Mouse (Mus musculus) activated CD4-positive, CD25-positive, alpha-beta regulatory T cell, adult 4 months (primary cell): Measurements from ENCODE around the gene Clint1. TPM values are rescaled to one million over a fixed set of nuclear protein-coding genes. Genes with fewer than 3 reads are reported as not detected.
A peak's percentile ranks its signal among the peaks of the same experiment; 100 is the strongest.
"Not testable (repeated sequence)": the region's sequence is repeated elsewhere in the genome, so short reads cannot be mapped to it uniquely, and the experiment has no call there.

Experiments
- ATAC-seq: one replicate; pipeline ENCODE4 v1.8.0; 2017
- polyA plus RNA-seq, 2 experiments: library from polyadenylated mRNA; unstranded; fragments of 100-300 nt; shearing (Covaris generic); gene quantifications; one replicate each; pipeline ENCODE4 v1.2.1; 2017

The Clint1 gene
- polyA plus RNA-seq, 2 experiments from 2014 or later: 45.4 to 47.0 TPM

DNA sequence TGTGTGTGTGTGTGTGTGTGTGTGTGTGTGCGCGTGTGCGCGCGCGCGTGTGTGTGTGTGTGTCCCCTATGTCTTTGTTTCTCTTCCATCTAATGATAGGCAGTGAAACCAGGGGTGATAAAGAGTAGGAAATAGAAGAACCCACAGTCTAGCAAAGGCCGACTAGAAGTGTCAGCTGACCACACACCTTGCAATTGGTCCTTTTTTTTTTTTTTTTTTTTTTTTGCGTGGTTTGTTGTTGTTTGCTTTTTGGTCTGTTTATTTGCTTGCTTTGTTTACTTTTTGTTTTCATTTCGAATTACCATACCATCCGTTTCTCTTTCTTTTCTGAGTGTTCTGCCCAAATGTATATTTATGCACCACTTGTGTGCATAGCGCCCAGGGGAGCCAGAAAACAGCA, 3.6 kb upstream of the Clint1 start:
- ATAC-seq: no peak

DNA sequence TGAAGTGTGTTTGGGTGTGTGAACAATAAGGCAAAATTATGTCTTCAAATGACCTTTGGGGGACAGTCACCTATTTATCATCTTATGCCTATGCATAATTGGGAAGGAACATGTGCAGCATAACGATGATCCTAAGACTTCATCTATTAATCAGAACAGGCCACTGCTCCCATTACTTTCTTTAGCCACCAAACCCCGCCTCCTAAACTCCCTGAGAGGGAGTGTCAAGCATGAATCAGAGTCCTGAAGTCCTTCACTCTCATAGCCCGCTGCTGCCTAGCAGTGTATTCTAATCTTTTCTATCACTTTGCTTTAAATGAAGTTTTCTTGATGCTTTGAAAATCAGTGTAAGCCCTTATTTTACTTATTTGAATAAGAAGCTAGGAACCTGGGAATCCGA, 2.6 kb upstream of the Clint1 start:
- no peak for ATAC-seq

DNA sequence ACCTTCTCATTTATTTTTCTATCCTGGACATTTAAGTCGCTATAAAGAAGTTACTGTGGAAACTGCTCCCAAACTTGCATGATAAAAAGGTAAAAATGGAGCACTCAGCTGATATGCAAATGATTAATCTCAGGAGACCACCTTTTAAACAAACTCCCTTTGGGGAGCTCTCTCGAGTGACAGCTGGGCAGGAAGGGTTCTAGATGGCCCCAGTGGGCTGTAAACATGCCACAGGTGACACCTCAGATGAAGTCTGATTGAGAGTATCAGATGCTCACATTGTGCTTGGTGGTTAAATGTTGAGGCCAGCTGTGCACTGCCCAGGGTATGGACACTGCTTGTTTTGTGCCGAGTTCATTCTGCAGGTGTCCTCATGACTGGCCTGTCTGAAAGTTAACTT, 2.0 kb upstream of the Clint1 start:
- ATAC-seq: no peak

DNA sequence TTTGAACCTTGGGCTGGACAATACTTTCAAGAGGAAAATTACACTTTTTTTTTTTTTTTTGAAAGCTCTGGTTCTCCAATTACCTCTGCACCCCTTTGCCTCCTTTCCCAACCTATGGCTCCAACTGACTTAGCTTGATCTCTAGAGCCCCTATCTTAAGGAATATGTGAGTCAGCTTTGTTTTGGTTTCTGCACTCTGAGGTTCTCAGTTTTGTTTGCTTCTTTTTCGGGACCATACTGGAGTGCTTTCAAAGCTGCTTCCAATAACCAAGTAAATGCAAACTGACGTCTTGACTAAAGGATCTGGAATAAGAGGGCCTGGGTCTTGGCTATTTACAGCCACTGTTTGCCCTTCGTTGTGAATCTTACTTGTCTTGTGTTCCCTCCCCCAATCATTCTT, 1.5 kb upstream of the Clint1 start:
- ATAC-seq: no peak

DNA sequence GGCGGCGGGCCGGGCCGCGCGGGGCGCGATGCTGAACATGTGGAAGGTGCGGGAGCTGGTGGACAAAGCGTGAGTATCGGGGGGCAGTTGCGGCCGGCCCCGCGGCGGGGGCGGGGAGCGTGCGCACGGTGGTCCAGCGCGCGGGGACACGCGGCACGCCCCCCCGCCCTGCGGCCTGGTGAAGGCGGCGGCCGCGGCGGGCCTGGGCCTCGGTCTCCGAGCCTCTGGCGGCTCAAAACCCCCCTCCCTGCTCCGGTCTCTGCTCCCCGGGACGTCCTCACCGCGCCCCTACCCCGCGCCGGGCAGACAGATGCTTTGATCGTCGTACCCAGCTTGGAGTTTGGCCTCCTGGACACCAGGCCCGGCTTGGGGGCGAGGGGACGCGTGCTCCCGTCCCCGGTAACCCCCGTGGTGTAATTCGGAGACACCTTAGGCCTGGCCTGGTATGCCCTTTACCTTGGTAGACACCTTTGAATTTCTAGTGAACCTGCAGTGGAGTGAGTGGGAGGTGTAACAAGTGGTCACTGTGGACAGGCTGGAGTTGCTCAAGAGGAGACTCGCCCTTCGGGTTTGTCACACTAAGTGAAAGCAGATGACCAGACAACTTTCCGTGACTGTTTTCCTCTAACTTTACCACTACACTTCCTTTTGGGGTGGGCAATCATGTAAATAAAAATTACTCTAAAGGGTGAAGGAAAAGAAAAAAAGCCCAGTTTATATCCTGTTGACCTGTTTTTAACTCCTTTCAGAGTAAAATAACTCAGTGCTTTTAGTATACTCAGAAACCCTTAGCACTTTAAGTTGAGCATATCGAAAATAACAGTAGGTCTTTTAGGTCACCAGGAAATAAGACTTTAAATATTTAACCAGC, 508 bp downstream of the Clint1 start:
- ATAC-seq: peak; percentile 18

DNA sequence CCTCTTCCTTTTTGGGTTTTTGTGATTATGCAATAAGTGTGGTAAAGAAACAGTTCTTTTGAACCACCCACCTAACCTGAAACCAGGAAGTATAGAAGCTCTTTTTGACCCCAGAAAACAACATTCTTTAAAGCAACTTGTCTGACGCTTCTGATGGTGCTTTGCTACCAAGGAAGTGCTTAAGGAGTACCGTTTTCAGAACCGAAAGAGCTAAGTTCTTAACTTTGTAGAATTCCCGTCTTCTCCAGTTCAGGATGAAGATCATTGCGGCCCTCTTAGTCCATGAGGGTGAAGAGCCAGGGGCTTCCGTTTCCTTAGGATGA, 1.1 kb downstream of the Clint1 start:
- peak; percentile 62 for ATAC-seq

DNA sequence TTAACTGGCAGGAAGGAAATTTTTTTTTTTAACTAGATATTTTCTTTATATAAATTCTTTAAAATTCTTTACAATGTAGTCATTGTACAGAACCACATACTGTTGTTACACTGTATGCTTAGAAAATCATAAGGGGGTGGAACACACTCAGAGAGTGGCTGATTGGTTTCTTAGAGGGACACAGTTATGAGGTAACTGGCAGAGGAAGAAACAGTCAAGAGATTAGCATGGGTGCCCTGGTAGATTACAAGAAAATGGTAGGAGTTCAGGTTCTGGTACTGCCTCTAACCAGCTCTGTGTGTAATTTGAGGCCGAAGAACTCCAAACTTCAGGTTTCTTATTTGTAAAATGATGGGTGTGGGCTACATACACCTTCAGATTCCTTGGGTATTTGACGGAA, 2.1 kb downstream of the Clint1 start:
- no peak for ATAC-seq

DNA sequence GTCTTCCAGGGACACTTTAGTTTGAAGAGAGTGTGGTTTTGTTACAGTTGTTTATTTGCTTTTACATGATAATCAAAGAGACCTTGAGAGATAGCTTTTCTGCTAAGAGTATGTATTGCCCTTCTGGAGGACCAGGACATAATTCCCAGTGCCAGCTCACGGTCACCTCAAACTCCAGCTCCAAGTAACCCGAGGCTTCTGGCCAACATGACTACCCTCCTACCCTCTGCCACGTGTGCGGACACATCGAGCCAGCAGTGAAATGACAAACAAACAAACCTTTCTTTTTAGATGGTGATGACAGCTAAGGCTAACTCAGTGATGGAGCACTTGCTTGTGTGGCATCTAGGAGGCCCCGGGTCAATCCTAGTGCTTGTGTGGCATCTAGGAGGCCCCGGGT, 2.5 kb downstream of the Clint1 start:
- ATAC-seq: no peak

DNA sequence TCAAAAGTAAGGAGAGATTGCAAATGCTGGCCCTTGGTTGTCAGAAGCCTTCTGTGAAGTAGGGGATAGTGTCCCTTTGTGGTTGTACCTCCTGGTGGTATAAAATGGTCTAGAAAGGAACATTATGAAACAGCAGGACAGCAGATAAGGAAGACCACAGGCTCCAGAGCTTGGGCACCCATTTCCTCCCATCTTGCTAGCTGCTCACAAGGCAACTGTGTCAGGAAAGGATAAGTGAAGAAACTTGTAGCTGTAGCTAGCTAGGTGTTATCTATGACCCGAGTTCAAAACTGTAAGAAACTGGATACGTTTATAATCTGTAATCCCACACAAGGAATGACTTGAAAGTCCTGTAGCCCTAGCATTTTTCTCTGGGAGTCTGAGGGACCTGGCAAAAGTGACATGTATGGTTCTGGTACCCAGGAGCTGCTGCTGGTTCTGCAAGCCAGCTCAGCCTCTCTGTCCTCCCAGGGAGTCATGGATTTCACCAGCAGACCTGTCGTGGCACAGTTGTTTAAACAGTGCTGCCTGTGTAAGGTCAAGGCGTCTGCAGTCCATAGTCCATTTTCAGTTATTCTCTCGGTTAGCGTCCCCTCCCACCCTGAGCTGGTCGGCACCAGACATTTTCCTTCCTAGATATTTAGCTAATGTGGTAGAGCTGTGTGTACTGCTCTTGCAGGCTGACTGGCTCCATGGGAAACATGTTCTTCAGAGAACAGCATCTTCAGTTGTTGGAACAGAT, 3.7 kb downstream of the Clint1 start:
- ATAC-seq: no peak

DNA sequence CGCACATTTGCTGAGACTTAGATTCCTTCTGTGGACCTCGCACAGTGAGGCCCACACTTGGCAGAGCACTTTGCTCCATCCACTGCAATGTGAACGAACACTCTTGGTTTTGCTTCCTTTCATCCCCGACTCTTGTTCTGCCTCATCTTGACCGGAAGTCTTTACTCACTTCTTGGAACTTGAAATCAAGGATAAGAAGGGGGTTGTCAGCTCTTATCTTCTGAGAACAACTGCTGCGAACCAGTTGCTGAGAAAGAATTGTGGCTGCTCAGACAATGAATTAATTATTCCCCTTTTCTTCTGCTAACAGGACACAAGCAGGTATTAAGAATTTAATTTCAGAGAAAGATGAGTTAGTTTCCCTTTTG, 4.3 kb downstream of the Clint1 start:
- no peak for ATAC-seq

DNA sequence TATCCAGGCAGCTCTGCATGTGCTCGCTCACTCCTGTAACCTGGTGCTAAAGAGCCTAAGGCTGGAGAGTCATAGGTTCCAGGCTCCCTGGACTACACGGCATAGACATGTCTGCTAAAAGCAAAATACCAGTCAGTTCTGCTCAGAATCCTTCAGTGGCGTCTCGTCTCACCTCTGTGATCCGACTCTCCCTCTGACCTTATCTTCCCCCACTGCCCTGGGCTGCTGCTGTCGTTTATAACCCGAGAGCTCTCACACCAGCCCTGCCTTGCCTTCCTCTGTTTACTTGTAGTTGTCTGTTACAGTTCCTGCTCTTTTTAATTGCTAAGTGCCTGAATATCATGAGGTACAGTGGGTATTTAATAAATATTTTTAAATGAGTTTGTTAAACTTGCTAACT, 9.5 kb downstream of the Clint1 start:
- ATAC-seq: no peak

DNA sequence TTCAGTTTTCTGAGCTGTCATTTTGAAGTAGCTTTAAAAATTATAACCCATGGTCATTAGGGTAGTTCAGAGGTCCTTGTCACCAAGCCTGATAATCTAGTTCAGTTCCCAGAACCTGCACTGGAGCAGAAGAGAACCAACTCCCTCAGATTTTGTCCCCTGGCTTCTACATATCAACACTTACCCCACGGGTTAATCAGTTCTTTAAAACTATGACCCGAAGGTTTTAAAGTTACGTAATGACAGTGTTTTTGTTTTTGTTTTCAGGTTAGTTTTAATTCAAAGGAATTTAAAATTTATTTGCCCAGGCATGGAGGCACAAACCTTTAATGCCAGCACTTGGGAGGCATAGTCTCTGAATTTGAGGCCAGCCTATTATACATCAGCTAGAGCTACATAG, 12.6 kb downstream of the Clint1 start:
- no peak for ATAC-seq

DNA sequence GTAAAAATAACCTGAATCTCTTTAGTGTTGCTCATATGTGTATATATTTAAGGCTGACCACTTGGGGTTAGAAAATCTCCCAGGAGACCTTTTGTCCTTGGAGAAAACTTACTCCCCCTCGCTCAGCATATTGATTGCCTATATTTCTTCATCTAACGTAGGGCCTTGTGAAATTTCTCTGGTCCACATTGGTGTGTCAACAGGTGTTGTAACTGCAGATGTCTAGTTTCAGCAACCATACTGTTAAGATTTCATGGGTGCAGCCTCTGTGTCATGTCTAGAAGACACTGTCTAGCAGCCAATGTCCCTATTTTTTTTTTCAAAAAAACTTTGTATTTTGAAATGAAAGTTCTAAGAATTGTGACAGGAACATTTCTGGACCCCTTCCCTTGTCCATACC, 14.0 kb downstream of the Clint1 start:
- ATAC-seq: no peak

DNA sequence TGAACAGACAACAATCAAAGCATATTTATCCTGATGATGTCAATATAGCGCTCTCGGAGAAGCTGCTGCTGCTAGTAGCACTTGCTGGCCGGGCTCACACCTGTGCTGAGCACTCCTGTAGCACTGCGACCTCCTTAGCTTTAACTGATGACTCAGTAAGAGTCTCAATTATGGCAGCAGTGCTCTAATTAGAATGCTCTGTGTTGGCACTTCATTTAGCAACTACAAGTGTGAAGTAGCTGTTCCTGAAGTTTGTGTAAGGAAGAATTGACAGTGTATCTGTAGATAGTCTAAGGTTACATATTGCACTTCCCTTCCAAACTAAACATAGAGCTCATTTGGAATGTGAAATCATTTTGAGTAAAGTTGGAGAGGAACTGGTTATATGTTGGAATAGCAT, 14.7 kb downstream of the Clint1 start:
- no peak for ATAC-seq

DNA sequence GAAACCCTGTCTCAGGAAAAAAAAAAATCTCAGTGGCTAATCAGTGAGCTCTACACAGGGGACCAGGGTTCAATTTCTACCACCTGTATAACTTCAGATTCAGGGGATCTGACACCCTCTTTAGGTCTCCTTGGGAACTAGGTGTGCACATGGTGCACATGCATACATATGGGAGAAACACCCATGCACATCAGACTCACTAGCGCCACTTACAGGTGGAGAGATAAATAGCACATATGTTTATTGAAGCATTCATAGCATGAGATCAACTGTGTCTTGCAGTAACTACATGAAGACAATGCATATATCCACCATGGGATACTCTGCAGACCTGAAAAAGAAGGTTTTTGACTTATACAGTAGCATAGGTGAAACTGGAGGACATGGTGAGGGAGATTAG, 21.8 kb downstream of the Clint1 start:
- ATAC-seq: no peak

DNA sequence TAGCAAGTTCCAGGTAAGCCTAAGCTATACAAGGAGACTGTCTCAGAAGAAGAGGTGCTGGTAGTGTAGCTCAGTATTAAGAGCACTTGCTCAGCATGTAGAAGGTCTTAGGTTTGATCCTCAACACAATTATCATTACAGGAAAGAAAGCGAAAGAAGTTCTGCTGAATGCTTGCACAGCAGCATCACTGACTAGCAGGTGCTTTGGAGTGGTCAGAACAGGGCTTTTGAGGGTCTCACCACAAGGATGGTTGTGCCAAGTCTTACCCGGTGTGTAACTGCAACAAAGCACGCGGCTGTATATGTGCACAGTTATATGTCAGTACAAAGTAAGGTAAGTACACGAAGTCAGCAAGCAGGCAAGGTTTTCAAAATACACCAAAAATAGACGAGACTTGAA, 22.4 kb downstream of the Clint1 start:
- no peak for ATAC-seq

DNA sequence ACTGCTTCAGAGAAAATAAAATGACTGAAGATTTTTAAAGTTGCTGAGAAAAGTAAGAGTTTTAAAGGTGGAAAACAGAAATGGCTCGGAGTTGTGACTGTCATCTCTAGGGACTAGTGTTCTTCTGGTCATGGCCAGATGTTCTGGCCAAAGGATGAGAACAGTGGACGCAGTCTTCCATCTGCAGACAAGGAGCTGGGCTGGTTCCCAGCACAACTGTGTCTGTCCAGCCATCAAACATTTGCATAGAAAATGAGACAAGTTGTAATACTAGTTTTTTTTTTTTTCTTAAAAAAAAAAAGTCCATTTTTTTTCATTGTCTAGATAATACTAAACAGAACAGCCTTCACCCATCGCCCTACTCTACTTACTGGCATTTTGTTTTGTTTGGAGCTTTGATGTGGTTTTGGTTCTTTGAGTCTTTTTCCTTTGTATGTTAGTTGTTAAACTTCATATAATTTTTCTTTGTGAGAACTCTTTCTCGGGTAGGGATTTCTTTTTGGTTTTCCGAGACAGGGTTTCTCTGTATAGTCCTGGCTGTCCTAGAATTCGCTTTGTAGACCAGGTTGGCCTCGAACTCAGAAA, 23.6 kb downstream of the Clint1 start:
- ATAC-seq: peak; percentile 52

DNA sequence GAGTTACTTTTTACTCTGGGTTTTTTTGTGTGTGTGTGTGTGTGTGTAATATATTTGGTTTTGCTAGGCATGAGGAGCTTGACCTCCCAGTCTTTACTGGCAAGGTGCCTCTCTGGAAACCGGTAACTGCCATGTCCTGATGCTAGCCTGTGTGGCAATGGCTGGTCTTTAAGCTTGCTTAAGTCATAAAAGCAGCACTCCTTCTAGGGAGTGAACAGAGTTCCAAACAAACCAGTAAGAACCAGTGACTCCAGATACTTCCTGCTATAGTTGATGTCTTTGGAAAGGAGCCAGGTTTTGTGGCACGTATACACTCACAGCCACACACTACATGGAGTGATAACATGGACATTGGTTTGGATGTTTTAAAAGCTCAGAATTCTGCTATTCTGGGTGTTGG, 24.2 kb downstream of the Clint1 start:
- no peak for ATAC-seq

DNA sequence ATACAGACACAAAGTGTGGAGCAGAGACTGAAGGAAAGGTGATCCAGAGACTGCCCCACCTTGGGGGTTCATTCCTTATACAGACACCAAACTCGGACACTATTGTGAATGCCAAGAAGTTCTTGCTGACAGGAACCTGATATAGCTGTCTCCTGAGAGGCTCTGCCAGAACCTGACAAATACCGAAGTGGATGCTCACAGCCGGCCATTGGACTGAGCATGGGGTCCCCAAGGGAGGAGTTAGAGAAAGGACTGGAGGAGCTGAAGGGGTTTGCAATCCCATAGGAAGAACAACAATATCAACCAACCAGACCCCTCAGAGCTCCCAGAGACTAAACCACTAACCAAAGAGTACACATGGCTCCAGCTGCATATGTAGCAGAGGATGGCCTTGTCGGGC, 27.5 kb downstream of the Clint1 start:
- not testable (repeated sequence) for ATAC-seq

DNA sequence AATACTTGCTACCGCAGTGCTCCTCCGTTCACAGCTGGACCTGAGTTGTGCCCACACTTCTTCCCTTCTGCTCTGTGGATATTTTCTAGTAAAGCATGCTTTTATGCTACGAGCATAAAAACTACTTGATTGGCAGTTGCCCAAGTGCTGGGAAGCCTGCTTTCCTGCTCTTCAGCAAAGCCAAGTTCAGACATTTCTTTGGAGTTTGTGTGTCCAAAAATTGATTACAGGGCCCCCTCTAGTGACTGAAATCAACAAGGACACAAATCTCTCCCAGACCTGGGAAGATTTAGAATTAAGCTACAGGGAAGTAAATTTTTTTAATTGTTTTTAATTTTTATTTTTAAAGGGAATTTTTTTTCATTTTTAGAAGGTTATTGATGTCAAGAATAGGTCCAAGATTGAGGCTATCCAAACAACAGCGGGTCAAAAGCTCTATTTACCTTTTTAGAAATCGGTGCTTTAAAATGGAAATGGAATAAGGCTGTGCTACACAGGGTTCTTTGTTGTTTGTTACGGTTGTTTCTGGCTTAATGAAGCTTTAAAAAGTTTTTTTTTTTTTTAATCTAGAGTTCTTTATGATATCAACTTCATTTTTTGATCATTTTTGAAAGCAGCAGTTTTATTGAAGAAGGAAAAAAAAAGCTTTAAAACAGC, 29.3 kb downstream of the Clint1 start:
- no peak for ATAC-seq

DNA sequence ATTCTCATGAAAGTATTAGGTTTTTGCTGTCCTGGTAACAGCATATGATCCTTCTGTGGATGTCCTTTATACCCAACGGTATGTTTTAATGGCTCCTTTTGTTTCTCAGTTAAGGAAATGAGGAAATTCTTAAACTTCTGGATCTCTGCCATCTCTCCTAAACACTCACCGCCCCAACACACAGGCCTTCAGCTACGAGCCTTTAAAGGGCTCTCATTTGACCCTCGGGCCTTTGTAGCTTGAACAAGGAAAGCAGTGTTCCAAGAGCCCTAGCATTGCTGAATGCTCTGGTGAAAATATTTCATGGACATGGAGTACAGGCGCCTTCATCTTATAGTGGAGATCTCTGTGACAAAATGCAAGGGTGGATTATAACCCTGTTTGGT, 29.8 kb downstream of the Clint1 start:
- ATAC-seq: no peak

DNA sequence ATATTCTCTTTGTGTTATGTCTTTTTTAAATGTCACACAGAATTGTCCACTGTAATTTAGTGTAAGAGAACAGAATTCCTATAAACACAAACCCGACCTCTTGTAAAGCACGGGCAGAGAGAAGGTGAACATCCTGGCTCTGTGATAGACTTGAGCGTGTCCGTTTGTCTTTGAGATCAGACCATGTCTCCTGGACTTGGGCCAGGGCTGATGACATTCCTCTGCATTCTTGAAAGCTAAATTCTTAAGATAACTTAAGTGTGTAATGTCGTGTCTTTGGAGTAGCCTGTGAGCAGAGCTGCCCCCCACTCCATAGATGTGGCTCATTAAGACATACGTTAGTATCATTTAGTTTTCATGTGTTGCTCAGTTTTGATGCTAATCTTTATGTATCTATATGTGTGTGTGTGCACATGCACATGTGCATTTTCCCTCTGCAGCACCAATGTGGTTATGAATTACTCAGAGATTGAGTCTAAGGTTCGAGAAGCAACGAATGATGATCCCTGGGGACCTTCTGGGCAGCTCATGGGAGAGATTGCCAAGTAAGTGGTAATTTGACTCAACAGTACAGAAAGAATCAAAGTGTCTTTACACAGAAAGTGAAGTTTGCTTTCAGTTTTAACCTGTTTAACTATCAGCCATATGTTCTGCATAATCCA, 31.6 kb downstream of the Clint1 start:
- peak; percentile 26 for ATAC-seq

DNA sequence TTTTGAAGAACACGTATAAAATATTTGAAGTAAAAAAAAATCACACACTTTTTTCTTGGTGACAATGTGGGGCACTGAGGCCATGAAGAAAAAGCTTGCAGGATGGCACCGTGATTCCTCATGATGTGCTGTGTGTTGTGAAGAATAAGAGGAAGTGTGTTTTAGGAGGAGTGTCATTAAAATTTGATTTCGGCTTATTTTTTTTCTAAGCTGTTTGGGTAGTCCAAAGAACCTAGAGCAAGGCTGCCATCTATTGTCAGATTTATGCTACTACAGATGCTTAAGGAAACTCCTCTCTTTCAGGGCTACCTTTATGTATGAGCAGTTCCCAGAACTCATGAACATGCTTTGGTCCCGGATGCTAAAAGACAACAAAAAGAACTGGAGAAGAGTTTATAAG, 32.2 kb downstream of the Clint1 start:
- ATAC-seq: peak; percentile 56
